Mouse (Mus musculus): ENCODE results near the gene Ttc32. TPM values are rescaled to one million over a fixed set of nuclear protein-coding genes. Genes with fewer than 3 reads are reported as not detected.
"Not testable (repeated sequence)": the region's sequence is repeated elsewhere in the genome, so short reads cannot be mapped to it uniquely, and the experiment has no call there.

Ttc32 gene
- 10 to 100 TPM in 9 of 26 experiments, 1 to 10 TPM in 17; 1.1 to 27.6 (median 9.0) TPM for total RNA-seq (2018; cell fraction: chromatin; rRNA removed)
- 10 to 100 TPM in 21 of 26 experiments, 1 to 10 TPM in 5; 6.3 to 14.9 (median 12.8) TPM for total RNA-seq (2018; cell fraction: cytosol; rRNA removed)
- total RNA-seq (2018; cell fraction: nucleus; rRNA removed) = 10 to 100 TPM in 13 of 26 experiments, 1 to 10 TPM in 13; 2.1 to 28.1 (median 10.6) TPM
- polyA plus RNA-seq (2018) = 11.8 to 17.6 TPM (median 16.2 TPM) in 3 replicates

DNA sequence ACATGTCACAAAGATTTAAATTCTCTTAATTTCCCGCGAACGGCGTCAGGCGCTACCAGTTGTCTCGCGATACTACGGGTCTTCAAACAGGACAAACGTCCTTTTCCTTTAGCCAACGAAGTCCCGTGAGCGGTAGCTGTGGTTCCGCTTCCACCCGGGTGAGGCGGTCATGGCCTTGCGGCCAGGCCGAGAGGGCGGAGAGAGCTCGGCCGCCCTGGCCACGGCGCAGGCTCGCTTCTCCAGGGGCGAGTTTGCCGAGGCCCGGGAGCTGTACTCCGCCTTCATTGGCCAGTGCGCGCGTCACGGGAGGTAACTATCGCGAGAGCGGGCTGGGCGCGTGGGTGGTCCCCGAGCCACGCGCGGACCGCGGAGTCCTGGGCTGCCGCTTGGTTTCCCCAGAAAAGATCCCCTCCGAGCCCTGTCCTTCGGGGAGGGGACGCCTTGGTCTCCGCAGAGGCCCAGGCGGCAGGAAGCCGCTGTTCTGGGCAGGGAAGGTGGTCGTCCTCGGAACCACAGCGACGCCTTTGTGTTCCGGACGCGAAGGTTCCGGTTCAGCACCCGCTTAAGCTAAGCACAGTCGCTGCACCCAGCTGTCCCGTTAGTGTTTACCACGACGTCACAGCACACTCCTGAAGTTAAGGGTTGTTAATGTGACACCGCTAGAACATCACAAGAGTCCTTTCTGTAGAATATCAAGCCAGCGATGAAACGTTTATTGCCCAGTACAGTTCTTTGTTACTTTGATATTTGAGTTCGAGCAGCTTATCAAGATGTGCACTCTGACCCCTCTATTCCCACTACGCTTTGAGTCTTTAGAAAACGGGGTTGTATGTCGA is at the start of gene Ttc32:
Gene Ttc32, plus strand, starts transcription at position 110 of the 836 bp plus-strand sequence.
- Histone ChIP-seq H3K4me3 (ENCODE audit: inconsistent target) (peak within 1 kb of the TSS; percentile 55), H3K79me2 (ENCODE audit: inconsistent target) (no peaks in the 10 kb centered on the region; the same call in 1 of the 2 replicates), H3K27ac (peak within 1 kb of the TSS; percentile 86), H3K36me3 (ENCODE audit: inconsistent target) (no peaks in the 10 kb centered on the region)
- under 1% methylated on average over 69 of the region's 69 CpGs for WGBS (ENCODE audit: missing documents)

- no peaks in the 10 kb centered on the region for H3K79me2 ChIP-seq (ENCODE audit: inconsistent target)
- no peak overlapping the region for H3K4me3 ChIP-seq (ENCODE audit: inconsistent target)
- 67% methylated on average over 8 of the region's 8 CpGs for WGBS (ENCODE audit: missing documents)
- no peak overlapping the region for H3K27ac ChIP-seq
- H3K36me3 ChIP-seq (ENCODE audit: inconsistent target) = no peaks in the 10 kb centered on the region
Observed at GRCm38 (mm10) chr12:8993231-8993630, 36.6 kb upstream of the Ttc32 start.

DNA sequence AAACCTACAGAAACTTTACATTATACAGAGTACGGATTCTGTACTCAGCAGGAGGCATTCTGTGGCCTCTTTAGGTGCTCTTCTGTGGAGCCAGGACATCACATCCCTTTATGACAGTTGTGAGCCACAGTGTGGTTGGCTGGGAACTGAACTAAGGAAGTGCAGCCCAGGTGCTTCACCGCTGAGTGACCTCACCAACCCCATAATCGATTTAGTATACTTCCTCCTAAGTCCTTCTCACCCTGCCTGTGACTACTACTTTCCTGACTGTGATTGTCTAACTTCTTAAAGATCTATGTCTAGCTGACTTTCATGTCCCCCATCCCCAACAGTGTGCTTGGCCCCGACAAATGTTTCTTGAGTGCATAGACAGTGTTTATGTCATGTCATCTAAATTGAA is 31.5 kb upstream of the Ttc32 start:
- Histone ChIP-seq H3K79me2 (ENCODE audit: inconsistent target) (no peaks in the 10 kb centered on the region), H3K36me3 (ENCODE audit: inconsistent target) (no peaks in the 10 kb centered on the region), H3K4me3 (ENCODE audit: inconsistent target) (no peak overlapping the region), H3K27ac (no peak overlapping the region)
- WGBS (ENCODE audit: missing documents) = 41% methylated on average over 4 of the region's 4 CpGs

DNA sequence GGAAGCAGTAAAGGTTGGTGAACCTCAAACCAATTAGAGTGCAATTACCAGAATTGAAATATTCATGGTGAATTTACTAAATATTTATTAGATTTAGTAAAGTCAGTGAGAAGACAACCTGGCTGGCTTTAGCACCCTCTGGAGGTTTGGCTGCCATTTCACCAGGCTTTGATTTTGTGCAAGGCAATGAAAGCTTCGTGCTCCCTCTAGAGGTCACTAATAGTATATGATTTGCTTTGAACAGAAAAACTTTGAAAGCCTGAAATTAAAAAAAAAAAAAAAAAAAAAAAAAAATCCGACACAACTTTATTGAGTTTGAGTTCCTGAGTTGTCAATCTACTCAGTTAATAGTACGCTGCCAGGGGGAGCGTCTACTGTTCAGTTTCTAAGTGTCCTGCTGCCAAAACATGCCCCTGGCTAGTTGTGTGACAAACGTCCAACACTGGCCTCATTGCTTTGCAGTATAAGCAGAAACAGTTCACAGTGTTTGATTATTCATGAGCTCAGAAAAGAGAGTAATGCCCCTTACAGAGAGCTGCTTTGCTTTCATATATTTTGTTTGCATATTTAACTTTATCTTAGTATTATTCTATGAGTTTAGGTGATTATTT is 27.7 kb upstream of the Ttc32 start:
- Histone ChIP-seq H3K4me3 (ENCODE audit: inconsistent target) (no peak overlapping the region), H3K36me3 (ENCODE audit: inconsistent target) (no peaks in the 10 kb centered on the region), H3K79me2 (ENCODE audit: inconsistent target) (no peaks in the 10 kb centered on the region), H3K27ac (no peak overlapping the region)
- WGBS (ENCODE audit: missing documents) = 15% methylated on average over 5 of the region's 5 CpGs

GRCm38 (mm10) chr12:9007146-9007545 is 22.7 kb upstream of the Ttc32 start:
- Histone ChIP-seq H3K36me3 (ENCODE audit: inconsistent target) (no peaks in the 10 kb centered on the region), H3K4me3 (ENCODE audit: inconsistent target) (no peak overlapping the region), H3K79me2 (ENCODE audit: inconsistent target) (no peaks in the 10 kb centered on the region), H3K27ac (no peak overlapping the region)
- WGBS (ENCODE audit: missing documents) = 3% methylated on average over 4 of the region's 4 CpGs

GRCm38 (mm10) chr12:9007811-9008210 is 22.0 kb upstream of the Ttc32 start:
- Histone ChIP-seq H3K27ac (no peak overlapping the region), H3K4me3 (ENCODE audit: inconsistent target) (no peak overlapping the region), H3K79me2 (ENCODE audit: inconsistent target) (no peaks in the 10 kb centered on the region), H3K36me3 (ENCODE audit: inconsistent target) (no peaks in the 10 kb centered on the region)
- whole genome bisulfite sequencing (ENCODE audit: missing documents) = 97% methylated on average over 6 of the region's 6 CpGs

DNA sequence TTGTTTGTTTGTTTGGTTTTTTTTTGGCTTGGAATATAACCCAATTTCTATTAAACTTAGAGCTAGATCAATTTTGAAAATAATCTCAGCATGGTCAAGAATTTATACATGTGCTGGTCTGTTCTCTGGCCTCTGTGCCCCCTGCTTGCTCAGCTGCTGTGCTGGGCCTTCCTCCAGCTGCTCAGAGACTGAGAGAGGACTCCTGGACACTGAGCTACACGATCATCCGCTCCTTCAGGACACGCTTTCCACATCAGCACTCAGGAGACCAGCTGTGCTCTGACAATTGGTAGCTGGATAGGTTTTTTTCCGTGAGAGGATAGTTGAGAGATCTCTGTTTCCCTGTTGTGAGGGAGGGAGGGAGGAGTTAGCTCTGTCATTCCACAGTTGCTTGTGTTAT is 19.5 kb upstream of the Ttc32 start:
- no peaks in the 10 kb centered on the region for H3K36me3 ChIP-seq (ENCODE audit: inconsistent target)
- WGBS (ENCODE audit: missing documents) = 94% methylated on average over 4 of the region's 4 CpGs
- no peak overlapping the region for H3K27ac ChIP-seq
- H3K79me2 ChIP-seq (ENCODE audit: inconsistent target) = no peaks in the 10 kb centered on the region
- no peak overlapping the region for H3K4me3 ChIP-seq (ENCODE audit: inconsistent target)

GRCm38 (mm10) chr12:9016376-9016775 is 13.4 kb upstream of the Ttc32 start:
- Histone ChIP-seq H3K27ac (no peak overlapping the region), H3K4me3 (ENCODE audit: inconsistent target) (no peak overlapping the region), H3K36me3 (ENCODE audit: inconsistent target) (no peaks in the 10 kb centered on the region), H3K79me2 (ENCODE audit: inconsistent target) (no peaks in the 10 kb centered on the region)
- WGBS (ENCODE audit: missing documents) = 96% methylated on average over 9 of the region's 9 CpGs

DNA sequence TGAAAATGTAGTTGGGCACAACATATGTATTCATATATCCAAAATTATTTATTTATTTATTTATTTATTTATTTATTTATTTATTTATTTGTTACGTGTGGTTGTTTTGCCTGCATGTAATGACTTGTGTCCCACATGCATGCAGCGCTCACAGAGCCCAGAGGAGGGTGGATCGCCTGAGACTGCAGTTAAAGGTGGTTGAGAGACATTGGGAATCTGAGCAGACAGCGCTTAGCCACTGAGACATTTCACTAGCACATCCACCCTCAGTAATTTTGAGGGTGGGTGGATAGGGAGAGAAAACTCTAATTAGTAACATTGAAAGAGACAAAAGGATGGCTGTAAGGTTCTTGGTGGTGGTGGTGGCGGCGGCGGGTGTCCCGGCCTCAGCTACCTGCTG is 9.4 kb upstream of the Ttc32 start:
- Histone ChIP-seq H3K4me3 (ENCODE audit: inconsistent target) (no peak overlapping the region), H3K36me3 (ENCODE audit: inconsistent target) (no peaks in the 10 kb centered on the region), H3K27ac (no peak overlapping the region), H3K79me2 (ENCODE audit: inconsistent target) (no peaks in the 10 kb centered on the region)
- 99% methylated on average over 8 of the region's 8 CpGs for WGBS (ENCODE audit: missing documents)

GRCm38 (mm10) chr12:9020986-9021385 is 8.8 kb upstream of the Ttc32 start:
- WGBS (ENCODE audit: missing documents) = 77% methylated on average over 2 of the region's 3 CpGs
- Histone ChIP-seq H3K27ac (no peak overlapping the region), H3K79me2 (ENCODE audit: inconsistent target) (no peaks in the 10 kb centered on the region), H3K36me3 (ENCODE audit: inconsistent target) (no peaks in the 10 kb centered on the region), H3K4me3 (ENCODE audit: inconsistent target) (no peak overlapping the region)

DNA sequence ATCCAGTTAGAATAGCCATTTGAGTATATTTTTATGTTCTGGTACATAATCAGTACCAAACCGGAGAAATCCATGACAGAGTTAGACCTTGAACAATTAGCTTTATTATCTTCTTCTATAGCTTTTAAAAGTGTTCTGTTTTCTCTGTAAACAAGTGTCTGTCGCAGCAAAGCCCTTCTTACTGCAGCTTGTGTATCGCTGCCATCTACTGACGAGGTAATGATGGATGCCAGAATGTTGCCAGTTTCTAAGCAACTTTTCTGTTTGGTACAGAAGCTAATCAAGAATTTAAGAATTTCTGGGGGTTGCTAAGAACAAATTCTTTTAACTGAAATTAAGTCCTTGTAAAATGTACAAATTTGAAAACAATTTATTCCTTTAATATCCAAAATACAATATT is 6.8 kb upstream of the Ttc32 start:
- WGBS (ENCODE audit: missing documents) = 73% methylated on average over 4 of the region's 4 CpGs
- Histone ChIP-seq H3K79me2 (ENCODE audit: inconsistent target) (no peaks in the 10 kb centered on the region), H3K36me3 (ENCODE audit: inconsistent target) (no peaks in the 10 kb centered on the region), H3K4me3 (ENCODE audit: inconsistent target) (no peak overlapping the region), H3K27ac (no peak overlapping the region)

GRCm38 (mm10) chr12:9024071-9024470 is 5.7 kb upstream of the Ttc32 start:
- Histone ChIP-seq H3K4me3 (ENCODE audit: inconsistent target) (no peak overlapping the region), H3K79me2 (ENCODE audit: inconsistent target) (no peaks in the 10 kb centered on the region), H3K36me3 (ENCODE audit: inconsistent target) (no peaks in the 10 kb centered on the region), H3K27ac (no peak overlapping the region)
- WGBS (ENCODE audit: missing documents) = 94% methylated on average over 14 of the region's 14 CpGs

DNA sequence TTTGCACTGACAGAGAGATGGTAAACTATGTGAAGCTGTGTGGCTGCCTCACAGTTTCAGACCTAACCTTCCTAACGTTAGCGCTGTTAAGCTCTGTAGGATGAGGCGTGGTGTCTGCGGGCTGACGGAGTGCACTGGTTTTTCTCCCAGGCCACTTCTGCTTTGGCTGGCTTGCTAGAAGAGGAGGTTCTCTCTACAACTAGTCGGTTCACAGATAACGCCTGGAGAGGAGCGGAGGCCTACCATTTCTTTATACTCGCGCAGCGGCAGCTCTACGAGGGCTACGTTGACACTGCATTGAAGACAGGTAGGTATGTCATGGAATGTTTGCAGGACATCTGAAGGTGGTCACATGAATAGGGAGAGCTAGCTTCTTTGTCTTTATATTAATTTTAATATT is 5.1 kb upstream of the Ttc32 start:
- H3K36me3 ChIP-seq (ENCODE audit: inconsistent target) = no peaks in the 10 kb centered on the region

DNA sequence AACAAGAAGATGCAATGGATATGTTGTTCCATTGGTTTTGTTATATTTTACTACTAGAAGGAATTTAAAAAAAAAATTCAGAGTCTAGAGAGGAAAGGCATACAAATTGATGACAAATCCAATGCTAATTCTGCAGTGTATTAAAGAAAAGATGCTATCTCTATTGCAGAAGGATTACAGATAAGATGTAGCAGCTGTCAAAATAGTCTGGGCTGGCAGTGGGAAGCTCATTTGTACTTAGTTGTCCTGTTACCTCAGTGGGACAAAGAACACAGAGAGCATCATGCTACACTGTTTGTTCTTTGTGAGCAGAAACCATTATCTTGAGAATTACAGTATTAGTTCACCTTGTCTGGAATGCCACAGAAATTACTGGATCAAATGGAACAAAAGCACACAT is 3.0 kb upstream of the Ttc32 start:
- no peaks in the 10 kb centered on the region for H3K36me3 ChIP-seq (ENCODE audit: inconsistent target)
- no peak overlapping the region for H3K27ac ChIP-seq
- no peak overlapping the region for H3K4me3 ChIP-seq (ENCODE audit: inconsistent target)
- H3K79me2 ChIP-seq (ENCODE audit: inconsistent target) = no peaks in the 10 kb centered on the region; the same call in 1 of the 2 replicates

More for the DNA sequence above, 5.1 kb upstream of the Ttc32 start:
- Histone ChIP-seq H3K27ac (no peak overlapping the region), H3K4me3 (ENCODE audit: inconsistent target) (no peak overlapping the region), H3K79me2 (ENCODE audit: inconsistent target) (no peaks in the 10 kb centered on the region)
- 93% methylated on average over 13 of the region's 13 CpGs for WGBS (ENCODE audit: missing documents)

DNA sequence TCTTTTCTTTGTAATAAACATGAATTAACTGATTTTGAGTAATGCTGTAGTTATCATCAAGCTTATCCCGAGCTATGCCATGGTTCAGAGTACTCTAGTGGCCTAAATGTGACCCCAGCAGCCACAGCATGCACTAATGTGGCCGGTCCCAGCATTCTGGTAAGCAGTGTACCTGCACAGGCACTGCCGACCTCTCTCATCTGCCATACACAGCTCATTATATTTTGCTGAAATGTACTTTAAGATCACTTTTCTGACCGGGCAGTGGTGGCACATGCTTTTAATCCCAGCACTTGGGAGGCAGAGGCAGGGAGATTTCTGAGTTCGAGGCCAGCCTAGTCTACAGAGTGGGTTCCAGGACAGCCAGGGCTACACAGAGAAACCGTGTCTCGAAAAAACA is 981 bp upstream of the Ttc32 start:
- WGBS (ENCODE audit: missing documents) = 92% methylated on average over 7 of the region's 7 CpGs
- not testable (repeated sequence) for H3K79me2 ChIP-seq (ENCODE audit: inconsistent target); H3K36me3 ChIP-seq (ENCODE audit: inconsistent target); H3K27ac ChIP-seq; H3K4me3 ChIP-seq (ENCODE audit: inconsistent target)
